Mouse (Mus musculus) CH12.LX (cell line): ENCODE results near the gene Rpusd3. TPM values are rescaled to one million over a fixed set of nuclear protein-coding genes. Genes with fewer than 3 reads are reported as not detected.
A peak's percentile ranks its signal among the peaks of the same experiment; 100 is the strongest.

ENCODE experiments used
- DNase-seq: peaks from one replicate; pipeline ENCODE4 v3.0.0-alpha.2; 2013; ENCODE audit errors: extremely low read depth
- H3K27ac ChIP-seq: 2 replicates; pipeline ENCODE4 v1.5.1; 2012; ENCODE audit warnings: low read depth, mild to moderate bottlenecking, control low read depth, moderate library complexity; ENCODE audit not compliant: insufficient read depth
- H3K27me3 ChIP-seq: replicated peaks from 2 replicates; pipeline ENCODE3; 2012; ENCODE audit warnings: inconsistent platforms
- H3K36me3 ChIP-seq, 2 experiments: replicated peaks in 1 of 2; 2 replicates each; pipeline versions ENCODE3 to v1.6.1; 2012; ENCODE audit warnings: inconsistent platforms in 1 of 2, low read length in 1 of 2, mild to moderate bottlenecking in 1 of 2, mixed read lengths in 1 of 2, moderate library complexity in 1 of 2; ENCODE audit not compliant: control insufficient read depth in 1 of 2, insufficient read depth in 1 of 2
- H3K4me1 ChIP-seq, 2 experiments: 2 replicates each; pipeline ENCODE4 v1.6.1; 2012; ENCODE audit warnings: inconsistent platforms in 1 of 2, moderate library complexity in 1 of 2; ENCODE audit not compliant: insufficient read depth in 2 of 2, control insufficient read depth in 1 of 2
- H3K4me2 ChIP-seq: 2 replicates; pipeline ENCODE4 v1.6.1; 2012; ENCODE audit warnings: low read depth, mild to moderate bottlenecking, control low read depth; ENCODE audit not compliant: poor library complexity, insufficient read depth, severe bottlenecking
- H3K4me3 ChIP-seq, 3 experiments: fragments of 150-350 bp in 1 of 3; sonication (generic) in 1 of 3; replicated peaks in 1 of 3; 2 replicates each; pipeline versions ENCODE3 to v1.5.1; 2011 to 2012; ENCODE audit warnings: low read depth in 2 of 3, low read length in 2 of 3, mild to moderate bottlenecking in 2 of 3, moderate library complexity in 2 of 3, control low read depth in 1 of 3, improper control_type of control experiment in 1 of 3, inconsistent platforms in 1 of 3, mixed read lengths in 1 of 3; ENCODE audit not compliant: poor library complexity in 1 of 3
- H3K79me2 ChIP-seq: replicated peaks from 2 replicates; pipeline ENCODE4 v1.6.1; 2012; ENCODE audit warnings: mild to moderate bottlenecking, moderate library complexity; ENCODE audit not compliant: control insufficient read depth, poor library complexity, insufficient read depth, severe bottlenecking; ENCODE audit errors: extremely low read depth
- H3K9ac ChIP-seq: 2 replicates; pipeline ENCODE4 v1.6.1; 2012; ENCODE audit warnings: low read depth, mild to moderate bottlenecking, control low read depth, moderate library complexity; ENCODE audit not compliant: insufficient read depth
- H3K9me3 ChIP-seq: replicated peaks from 2 replicates; pipeline ENCODE3; 2012; ENCODE audit warnings: low read length, inconsistent platforms, mixed read lengths
- BHLHE40 ChIP-seq: IDR thresholded peaks from 2 replicates; pipeline ENCODE4 v1.6.1; 2011; ENCODE audit warnings: mild to moderate bottlenecking, low read depth, low read length, improper control_type of control experiment
- CHD2 ChIP-seq: IDR thresholded peaks from 2 replicates; pipeline ENCODE4 v1.6.1; 2011; ENCODE audit warnings: low read length, improper control_type of control experiment
- CTCF ChIP-seq, 2 experiments: IDR thresholded peaks in 1 of 2; conservative IDR thresholded peaks in 1 of 2; 2 replicates each; pipeline ENCODE4 v1.5.1; 2011 to 2012; ENCODE audit warnings: low read depth in 2 of 2, low read length in 2 of 2, improper control_type of control experiment in 1 of 2, inconsistent platforms in 1 of 2, mild to moderate bottlenecking in 1 of 2, moderate library complexity in 1 of 2
- E2F4 ChIP-seq: IDR thresholded peaks from 2 replicates; pipeline ENCODE4 v1.6.1; 2011; ENCODE audit warnings: low read depth, low read length, improper control_type of control experiment; ENCODE audit not compliant: insufficient replicate concordance
- ELF1 ChIP-seq: IDR thresholded peaks from 2 replicates; pipeline ENCODE4 v1.6.1; 2014; ENCODE audit warnings: low read depth, mild to moderate bottlenecking, inconsistent platforms, low read length, improper control_type of control experiment
- HCFC1 ChIP-seq: IDR thresholded peaks from 2 replicates; pipeline ENCODE4 v1.6.1; 2012; ENCODE audit warnings: low read depth, mild to moderate bottlenecking, inconsistent platforms, low read length, improper control_type of control experiment
- JUND ChIP-seq: conservative IDR thresholded peaks from 2 replicates; pipeline ENCODE4 v1.6.1; 2011; ENCODE audit warnings: low read depth, low read length, improper control_type of control experiment
- MAX ChIP-seq: IDR thresholded peaks from 2 replicates; pipeline ENCODE4 v1.6.1; 2011; ENCODE audit warnings: low read length, improper control_type of control experiment
- MAZ ChIP-seq: IDR thresholded peaks from 2 replicates; pipeline ENCODE4 v1.6.1; 2012; ENCODE audit warnings: low read depth, mild to moderate bottlenecking, inconsistent platforms, low read length, improper control_type of control experiment, moderate library complexity
- MYC ChIP-seq: IDR thresholded peaks from 2 replicates; pipeline ENCODE4 v1.6.1; 2011; ENCODE audit warnings: low read depth, mild to moderate bottlenecking, improper control_type of control experiment, low read length
- NELFE ChIP-seq: IDR thresholded peaks from 2 replicates; pipeline ENCODE4 v1.6.1; 2011; ENCODE audit warnings: low read depth, low read length, improper control_type of control experiment
- NRF1 ChIP-seq: IDR thresholded peaks from 2 replicates; pipeline ENCODE4 v1.6.1; 2014; ENCODE audit warnings: low read depth, mild to moderate bottlenecking, inconsistent platforms, low read length, improper control_type of control experiment, moderate library complexity
- POLR2A ChIP-seq: IDR thresholded peaks from 2 replicates; pipeline ENCODE4 v1.6.1; 2011; ENCODE audit warnings: low read depth, mild to moderate bottlenecking, improper control_type of control experiment, low read length
- TBP ChIP-seq: conservative IDR thresholded peaks from 2 replicates; pipeline ENCODE4 v1.6.1; 2011; ENCODE audit warnings: low read depth, low read length, improper control_type of control experiment
- TCF12 ChIP-seq: IDR thresholded peaks from 2 replicates; pipeline ENCODE4 v1.6.1; 2014; ENCODE audit warnings: low read depth, mild to moderate bottlenecking, inconsistent platforms, low read length, improper control_type of control experiment
- ZC3H11A ChIP-seq: IDR thresholded peaks from 2 replicates; pipeline ENCODE4 v1.6.1; 2012; ENCODE audit warnings: low read depth, mild to moderate bottlenecking, inconsistent platforms, low read length, improper control_type of control experiment
- ZNF384 ChIP-seq: IDR thresholded peaks from 2 replicates; pipeline ENCODE4 v1.6.1; 2012; ENCODE audit warnings: low read depth, low read length, improper control_type of control experiment, inconsistent platforms
- dilution Hi-C: fragments of 300-500 bp; cut with MboI; formaldehyde crosslinking; loops from 2 replicates; pipeline ENCODE4 v1.14.3; 2020; ENCODE audit warnings: low sequenced_read_pairs; ENCODE audit not compliant: extremely low pct_unique_long_range_greater_than_20kb, extremely low pct_ligation_motif_present
- in situ Hi-C: fragments of 300-500 bp; cut with MboI; formaldehyde crosslinking; loops from 3 replicates; pipeline ENCODE4 v1.14.3; 2019; ENCODE audit warnings: low sequenced_read_pairs, low pct_ligation_motif_present, low pct_unique_long_range_greater_than_20kb, mixed read lengths
- polyA plus RNA-seq: library from polyadenylated mRNA; unstranded; fragments of >175 nt; gene quantifications from 2 replicates; pipeline ENCODE4 v1.2.1, GENCODE M21; 2012; ENCODE audit warnings: low read depth; ENCODE audit not compliant: insufficient read length
- total RNA-seq, 2 experiments: library from RNA; depleted of rRNA; stranded (reverse); fragments of 300-350 nt in 1 of 2; fragments of >200 nt in 1 of 2; gene quantifications; 2 replicates each; pipeline ENCODE4 v1.2.3; 2012 to 2014

The Rpusd3 gene
- total RNA-seq (2012; rRNA removed), result 26.3 and 28.6 TPM in 2 replicates
- 18.8 and 22.1 TPM in 2 replicates for total RNA-seq (2014; rRNA removed)
- polyA plus RNA-seq, result 18.5 and 26.5 TPM in 2 replicates

GRCm38 (mm10) chr6:113419199-113419587 is at the start of gene Rpusd3:
Gene Rpusd3 (minus strand): TSS chr6:113419340.
- in situ Hi-C loops (no loop called here), dilution Hi-C loops (no loop called here)
- peak within 1 kb of the TSS; percentile 31 for H3K27ac ChIP-seq
- peaks cover 21 to 32% of the 10 kb centered on the region in 2 experiments for H3K36me3 ChIP-seq
- TF ChIP-seq BHLHE40 (no peak), HCFC1 (peak; percentile 64), TCF12 (0 out of 2 replicates have a peak, but pooled peaks have one; percentile 40), JUND (no peak), POLR2A (peak; percentile 77), E2F4 (0 out of 2 replicates have a peak, but pooled peaks have one; percentile 32), CTCF (conservative IDR thresholded peaks at IDR 0.05 in 1 of 2, IDR thresholded peaks at IDR 0.05 in 1 of 2; ENCODE audit: low read depth in 2 of 2, low read length in 2 of 2) (no peak), NELFE (peak; percentile 67; the same call in 1 of the 2 replicates), NRF1 (peak; percentile 98), TBP (0 out of 2 replicates have a peak, but pooled peaks have one; percentile 57), MAX (0 out of 2 replicates have a peak, but pooled peaks have one; percentile 9), ZNF384 (0 out of 2 replicates have a peak, but pooled peaks have one; percentile 19), MYC (peak; percentile 19; the same call in 1 of the 2 replicates), ELF1 (peak; percentile 46; the same call in 1 of the 2 replicates), CHD2 (peak; percentile 80)
- TF ChIP-seq, all 38 proteins: peak for 12
- H3K79me2 ChIP-seq, result no peaks in the 10 kb centered on the region
- no peaks in the 10 kb centered on the region for H3K9me3 ChIP-seq
- DNase-seq, result peak; percentile 99
- H3K4me1 ChIP-seq, result peaks cover 7 to 13% of the 10 kb centered on the region in 2 experiments; a peak in 3 of 4 replicates
- H3K4me3 ChIP-seq, result peak within 1 kb of the TSS; percentile 60 to 85 (median 76)
- peak within 1 kb of the TSS; percentile 80 for H3K9ac ChIP-seq
- H3K27me3 ChIP-seq, result no peaks in the 10 kb centered on the region
- H3K4me2 ChIP-seq, result peak within 1 kb of the TSS; percentile 84

- peaks cover 13 to 19% of the 10 kb centered on the region in 2 experiments; a peak in 3 of 4 replicates for H3K4me1 ChIP-seq
- dilution Hi-C loops, result no loop called here
- DNase-seq, result no peak
- TF ChIP-seq ZC3H11A, result no peak
- TF ChIP-seq MAZ, result no peak
- TF ChIP-seq MYC, result no peak
- no peaks in the 10 kb centered on the region for H3K79me2 ChIP-seq
- no peak overlapping the region for H3K27ac ChIP-seq
- peaks cover 40% of the 10 kb centered on the region for H3K27me3 ChIP-seq
- no peaks in the 10 kb centered on the region for H3K36me3 ChIP-seq
- in situ Hi-C loops, result no loop called here
- H3K4me3 ChIP-seq, result no peak overlapping the region
- H3K4me2 ChIP-seq, result no peak overlapping the region; the same call in 1 of the 2 replicates
- no peaks in the 10 kb centered on the region for H3K9me3 ChIP-seq
- H3K9ac ChIP-seq, result no peak overlapping the region
These were observed 49.4 kb upstream of the Rpusd3 start for GRCm38 (mm10) chr6:113468512-113468911.
